ENCODE assay signal across 7 mouse cellular contexts in the genomic region with DNA sequence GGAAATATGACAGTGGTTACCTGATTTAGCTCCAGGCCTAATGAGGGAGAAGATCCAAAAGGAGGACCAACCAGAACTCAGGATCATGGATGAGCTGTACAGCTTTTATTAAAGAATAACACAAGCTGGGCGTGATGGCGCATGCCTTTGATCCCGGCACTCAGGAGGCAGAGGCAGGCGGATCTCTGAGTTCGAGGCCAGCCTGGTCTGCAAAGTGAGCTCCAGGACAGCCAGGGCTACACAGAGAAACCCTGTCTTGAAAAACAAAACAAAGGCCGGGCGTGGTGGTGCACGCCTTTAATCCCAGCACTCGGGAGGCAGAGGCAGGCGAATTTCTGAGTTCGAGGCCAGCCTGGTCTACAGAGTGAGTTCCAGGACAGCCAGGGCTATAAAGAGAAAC. TPM values are rescaled to one million over a fixed set of nuclear protein-coding genes. Genes with fewer than 3 reads are reported as not detected.
DNase-seq lines count a peak whose midpoint lies in the region; ATAC-seq and TF ChIP-seq lines count a peak whose summit lies in the region.
"Not testable (repeated sequence)": the region's sequence is repeated elsewhere in the genome, so short reads cannot be mapped to it uniquely, and the experiment has no call there.

A gene (minus strand): TSS at position 101 of the 400 bp plus-strand sequence.

- H3K27ac ChIP-seq in heart, embryonic 15.5 days; intestine, embryonic 14.5 days (ENCODE audit: low read depth); limb, embryonic 14.5 days (replicated peaks; ENCODE audit: low read depth, low read length); midbrain, embryonic 15.5 days: not testable (repeated sequence)

- not testable (repeated sequence) for H3K4me2 ChIP-seq in heart, embryonic 15.5 days; intestine, embryonic 14.5 days (ENCODE audit: low read length); limb, embryonic 14.5 days (replicated peaks; ENCODE audit: low read depth, low read length, severe bottlenecking); midbrain, embryonic 15.5 days

- peaks cover 12% of the 10 kb centered on the region for H3K4me1 ChIP-seq in heart, embryonic 15.5 days (replicated peaks)
- not testable (repeated sequence) for H3K4me1 ChIP-seq in intestine, embryonic 14.5 days (replicated peaks; ENCODE audit: control insufficient read depth, insufficient read depth, low read length); limb, embryonic 14.5 days (ENCODE audit: control insufficient read depth, insufficient read depth, low read length)
- H3K4me1 ChIP-seq in midbrain, embryonic 15.5 days = peaks cover 17% of the 10 kb centered on the region

- H3K9me3 ChIP-seq in heart, embryonic 15.5 days (replicated peaks); intestine, embryonic 14.5 days (ENCODE audit: control insufficient read depth, low read length); limb, embryonic 14.5 days (ENCODE audit: control insufficient read depth, low read length); midbrain, embryonic 15.5 days: not testable (repeated sequence)

- DNase-seq in adrenal gland, postnatal 36 days; intestine, embryonic 14.5 days (ENCODE audit: low spot score); layer of hippocampus, postnatal 36 days; limb, embryonic 14.5 days (ENCODE audit: low spot score): not testable (repeated sequence)

- not testable (repeated sequence) for H3K9ac ChIP-seq in heart, embryonic 15.5 days; intestine, embryonic 14.5 days (ENCODE audit: low read length); limb, embryonic 14.5 days (ENCODE audit: low read depth, low read length, severe bottlenecking); midbrain, embryonic 15.5 days

- not testable (repeated sequence) for TF ChIP-seq POLR2A in limb, embryonic 14.5 days (IDR thresholded peaks at IDR 0.05; ENCODE audit: borderline replicate concordance, extremely low read depth, insufficient read depth, insufficient read length)

- 85% methylated on average over 11 of the region's 11 CpGs for WGBS in heart, embryonic 15.5 days
- WGBS in intestine, embryonic 14.5 days = 93% methylated on average over 11 of the region's 11 CpGs
- 92% methylated on average over 11 of the region's 11 CpGs for WGBS in limb, embryonic 14.5 days
- WGBS in midbrain, embryonic 15.5 days = 93% methylated on average over 11 of the region's 11 CpGs

- H3K27me3 ChIP-seq in heart, embryonic 15.5 days; intestine, embryonic 14.5 days (replicated peaks; ENCODE audit: control insufficient read depth, insufficient read depth, low read length); limb, embryonic 14.5 days (ENCODE audit: control insufficient read depth, insufficient read depth, low read length); midbrain, embryonic 15.5 days (replicated peaks): not testable (repeated sequence)

- ATAC-seq in erythroblast, adult 5-6 weeks (replicated peaks; ENCODE audit: low FRiP score, poor library complexity, severe bottlenecking); heart, embryonic 15.5 days (replicated peaks; ENCODE audit: insufficient number of reproducible peaks, insufficient read depth, low FRiP score, low read depth); intestine, embryonic 14.5 days (replicated peaks; ENCODE audit: low FRiP score, low TSS enrichment, low read depth); limb, embryonic 14.5 days (ENCODE audit: low FRiP score, low read depth); midbrain, embryonic 15.5 days (replicated peaks): not testable (repeated sequence)

- H3K36me3 ChIP-seq in heart, embryonic 15.5 days; intestine, embryonic 14.5 days (ENCODE audit: control insufficient read depth, insufficient read depth, low read length); limb, embryonic 14.5 days (ENCODE audit: control insufficient read depth, insufficient read depth, low read length); midbrain, embryonic 15.5 days (replicated peaks): not testable (repeated sequence)

- H3K4me3 ChIP-seq in heart, embryonic 15.5 days; intestine, embryonic 14.5 days (ENCODE audit: low read depth, low read length); limb, embryonic 14.5 days (replicated peaks; ENCODE audit: low read length); midbrain, embryonic 15.5 days: not testable (repeated sequence)

RNA-seq across cellular contexts. Expression of the gene that starts here (rescaled TPM):
- 10 to 100 TPM; 11.8 to 14.9 TPM for total RNA-seq in adrenal gland, postnatal 36 days (2021)
- 11.5 and 30.7 TPM in 2 replicates for total RNA-seq in erythroblast, adult 5-6 weeks (2015; ENCODE audit: low replicate concordance)
- 49.3 and 53.5 TPM in 2 replicates for total RNA-seq in erythroblast, adult 5-6 weeks (2017; ENCODE audit: low replicate concordance)
- polyA plus RNA-seq in heart, embryonic 15.5 days (2015; fragmentation: Nextera tagmentation; extraction: Ambion mirVana) = 10.9 and 11.5 TPM in 2 replicates
- polyA plus RNA-seq in intestine, embryonic 14.5 days (2014; fragmentation: Nextera tagmentation; extraction: Ambion mirVana) = 13.6 and 16.2 TPM in 2 replicates
- 10 to 100 TPM; 18.2 to 18.3 TPM for total RNA-seq in layer of hippocampus, postnatal 36 days (2021)
- 11.3 and 13.4 TPM in 2 replicates for polyA plus RNA-seq in limb, embryonic 14.5 days (2012; rRNA removed)
- polyA plus RNA-seq in limb, embryonic 14.5 days (2014; fragmentation: Nextera tagmentation; extraction: Ambion mirVana) = 15.5 and 18.2 TPM in 2 replicates
- 17.9 and 21.7 TPM in 2 replicates for polyA plus RNA-seq in midbrain, embryonic 15.5 days (2015; fragmentation: Nextera tagmentation; extraction: Ambion mirVana)
